Mouse (Mus musculus): ENCODE data around the gene Fam169b. TPM values are rescaled to one million over a fixed set of nuclear protein-coding genes. Genes with fewer than 3 reads are reported as not detected.

Fam169b gene
- polyA plus RNA-seq, 1 experiment from 2014 or later = 0.33 TPM

DNA sequence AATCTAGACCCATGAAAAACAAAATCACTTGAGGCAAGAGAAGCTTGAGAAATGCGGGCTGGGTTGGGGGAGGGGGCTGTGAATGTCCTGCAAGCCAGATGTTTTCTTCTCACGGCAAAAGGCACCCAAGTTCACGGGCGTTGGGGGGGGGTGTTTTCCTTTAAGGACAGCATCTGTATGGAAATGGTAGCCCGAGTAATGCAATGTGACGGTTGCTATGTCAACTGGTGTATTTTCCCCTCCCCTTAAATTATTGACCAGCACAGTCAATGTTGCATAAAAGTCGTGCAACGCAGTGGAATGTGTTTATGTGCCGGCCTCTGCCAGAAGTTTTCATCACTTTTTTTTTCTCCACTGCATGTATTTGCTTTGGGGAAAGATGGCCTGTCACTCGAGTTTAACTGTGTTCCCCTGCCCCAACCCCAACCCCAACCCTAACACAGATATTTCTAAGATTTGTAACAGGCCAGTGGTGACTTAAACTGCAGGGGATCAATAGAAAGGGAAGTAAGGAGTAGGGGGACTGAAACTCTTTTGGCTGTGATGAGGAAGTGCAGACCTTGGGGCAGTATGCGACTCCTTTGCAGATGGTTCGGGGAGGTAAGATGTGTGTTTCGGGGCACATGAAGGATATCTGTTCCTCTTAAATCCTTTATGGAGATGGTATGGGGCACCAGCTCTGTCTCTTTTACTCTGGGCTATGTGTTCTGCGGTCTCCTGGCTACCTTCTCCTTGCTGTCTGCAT, 39.6 kb downstream of the Fam169b start:
- ATAC-seq (ENCODE audit: low FRiP score, low read depth) = no peak

DNA sequence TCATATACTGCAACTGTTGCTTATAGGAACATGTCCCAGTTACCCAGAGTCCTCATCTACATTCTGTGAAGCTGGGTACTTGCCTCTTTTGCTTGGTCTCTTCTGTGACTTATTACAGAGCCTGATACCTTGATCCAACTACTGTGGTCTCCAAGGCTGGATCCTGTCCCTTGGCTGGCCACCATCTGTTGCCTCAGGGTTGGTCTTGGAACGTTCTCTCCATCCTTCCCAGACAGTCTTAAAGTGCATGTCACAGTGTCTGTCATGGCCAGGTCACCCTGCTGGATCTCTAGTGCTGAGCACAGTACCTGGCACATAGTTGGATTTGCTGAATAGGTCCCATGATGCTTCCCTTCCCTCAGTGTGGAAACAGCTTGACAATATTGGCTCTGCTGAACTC, 40.6 kb downstream of the Fam169b start:
- no peaks in the 10 kb centered on the region for H3K27me3 ChIP-seq (replicated peaks)
- H3K4me3 ChIP-seq = no peak overlapping the region
- H3K4me1 ChIP-seq = no peaks in the 10 kb centered on the region
- no peak for ATAC-seq (ENCODE audit: low FRiP score, low read depth)
- H3K9me3 ChIP-seq = no peaks in the 10 kb centered on the region
- H3K9ac ChIP-seq = no peak overlapping the region
- no peaks in the 10 kb centered on the region for H3K36me3 ChIP-seq
- H3K4me2 ChIP-seq (replicated peaks) = no peak overlapping the region
- WGBS = 73% methylated on average over 1 of the region's 1 CpGs
- no peak overlapping the region for H3K27ac ChIP-seq

More for the DNA sequence above, 39.6 kb downstream of the Fam169b start:
- Histone ChIP-seq H3K27me3 (replicated peaks) (no peaks in the 10 kb centered on the region), H3K9ac (no peak overlapping the region), H3K4me3 (no peak overlapping the region), H3K36me3 (no peaks in the 10 kb centered on the region), H3K27ac (no peak overlapping the region), H3K4me2 (replicated peaks) (no peak overlapping the region), H3K9me3 (no peaks in the 10 kb centered on the region), H3K4me1 (no peaks in the 10 kb centered on the region)
- 67% methylated on average over 14 of the region's 14 CpGs for WGBS

DNA sequence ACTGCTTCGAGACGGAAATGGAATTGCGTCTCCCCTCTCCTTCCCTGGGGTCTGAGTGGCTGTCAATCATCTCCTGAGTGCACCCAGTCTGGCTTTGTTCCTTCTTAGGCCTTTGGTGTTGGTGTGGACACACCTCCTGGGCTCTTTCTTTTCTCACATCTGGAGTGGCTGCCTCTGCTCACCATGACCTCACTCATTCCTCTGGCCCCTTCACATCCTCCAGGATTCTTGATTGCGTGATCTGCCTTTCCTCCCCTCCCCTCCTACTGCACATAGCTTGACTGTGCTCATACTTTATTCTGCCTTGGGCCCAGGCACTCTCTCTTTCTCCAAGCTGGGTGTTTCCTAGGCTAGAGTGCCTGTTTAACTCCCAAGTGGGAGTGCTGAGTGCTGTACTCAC, 41.4 kb downstream of the Fam169b start:
- H3K9me3 ChIP-seq = no peaks in the 10 kb centered on the region
- no peaks in the 10 kb centered on the region for H3K27me3 ChIP-seq (replicated peaks)
- H3K4me1 ChIP-seq = no peaks in the 10 kb centered on the region
- no peak overlapping the region for H3K9ac ChIP-seq
- no peak overlapping the region for H3K4me2 ChIP-seq (replicated peaks)
- H3K36me3 ChIP-seq = no peaks in the 10 kb centered on the region
- no peak overlapping the region for H3K27ac ChIP-seq
- H3K4me3 ChIP-seq = no peak overlapping the region
- 87% methylated on average over 4 of the region's 4 CpGs for WGBS
- no peak for ATAC-seq (ENCODE audit: low FRiP score, low read depth)

DNA sequence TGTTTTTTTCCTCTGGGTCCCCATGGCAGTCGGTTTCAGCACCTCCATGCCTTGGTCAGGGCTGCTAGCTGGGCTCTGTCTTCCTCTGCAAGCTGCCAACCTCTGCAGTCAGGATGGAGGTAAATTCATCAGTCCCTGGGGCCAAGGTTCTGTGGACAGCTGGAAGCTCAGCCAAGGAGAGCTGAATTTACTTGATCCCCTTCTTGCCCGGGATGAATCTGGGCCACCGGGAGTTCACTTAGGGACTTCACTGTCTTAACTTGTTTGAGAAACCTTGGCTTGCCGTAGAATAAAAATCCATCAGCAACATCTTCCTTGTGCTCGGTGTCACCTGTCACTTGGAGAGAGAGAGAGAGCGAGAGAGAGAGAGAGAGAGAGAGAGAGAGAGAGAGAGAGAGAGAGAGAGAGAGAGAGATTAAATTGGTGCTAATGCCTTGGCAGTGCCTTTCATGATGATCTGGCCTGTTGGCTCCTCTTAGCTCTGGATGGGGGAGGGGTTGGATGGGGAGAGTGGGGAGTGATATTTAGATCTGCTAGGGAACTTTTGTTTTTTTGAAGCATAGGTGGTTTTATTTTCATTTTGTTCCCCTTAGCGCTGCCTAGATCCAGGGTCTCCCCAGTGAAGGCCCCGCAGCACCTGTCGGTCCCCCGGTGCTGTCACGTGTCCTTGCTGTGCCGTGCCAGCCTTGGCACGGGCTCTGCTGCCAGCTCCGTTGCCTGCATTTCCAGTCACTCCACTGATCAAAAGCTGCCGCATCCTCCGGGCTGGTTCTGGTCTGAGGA, 44.6 kb downstream of the Fam169b start:
- H3K4me1 ChIP-seq = no peaks in the 10 kb centered on the region
- WGBS = 90% methylated on average over 16 of the region's 16 CpGs
- H3K36me3 ChIP-seq = no peaks in the 10 kb centered on the region
- no peak overlapping the region for H3K4me3 ChIP-seq
- no peaks in the 10 kb centered on the region for H3K9me3 ChIP-seq
- no peak for ATAC-seq (ENCODE audit: low FRiP score, low read depth)
- H3K27me3 ChIP-seq (replicated peaks) = no peaks in the 10 kb centered on the region
- no peak overlapping the region for H3K9ac ChIP-seq
- H3K27ac ChIP-seq = no peak overlapping the region
- no peak overlapping the region for H3K4me2 ChIP-seq (replicated peaks)

DNA sequence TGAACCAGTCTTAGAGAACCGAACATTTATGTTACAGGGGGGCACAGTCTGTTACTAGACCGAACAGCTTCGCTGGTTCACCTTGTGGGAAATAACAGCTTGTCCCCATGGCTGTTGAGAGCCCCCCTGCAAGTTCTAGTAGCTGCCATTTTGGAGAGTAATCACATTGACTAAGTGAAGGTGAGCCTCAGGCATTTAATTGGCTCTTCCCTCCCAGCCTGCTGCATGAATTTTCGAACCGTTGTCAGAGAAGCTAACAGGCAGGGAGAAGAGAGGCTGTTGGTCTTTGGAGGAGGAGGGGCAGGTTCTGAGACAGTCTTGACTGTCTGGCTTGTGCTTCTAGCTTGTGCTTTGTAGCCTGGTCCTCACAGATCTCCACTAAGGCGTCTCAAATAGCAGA, 45.3 kb downstream of the Fam169b start:
- no peaks in the 10 kb centered on the region for H3K27me3 ChIP-seq (replicated peaks)
- H3K9ac ChIP-seq = no peak overlapping the region
- H3K27ac ChIP-seq = no peak overlapping the region
- H3K4me3 ChIP-seq = no peak overlapping the region
- H3K4me1 ChIP-seq = no peaks in the 10 kb centered on the region
- 68% methylated on average over 6 of the region's 6 CpGs for WGBS
- no peaks in the 10 kb centered on the region for H3K9me3 ChIP-seq
- H3K36me3 ChIP-seq = no peaks in the 10 kb centered on the region
- ATAC-seq (ENCODE audit: low FRiP score, low read depth) = no peak
- no peak overlapping the region for H3K4me2 ChIP-seq (replicated peaks)

DNA sequence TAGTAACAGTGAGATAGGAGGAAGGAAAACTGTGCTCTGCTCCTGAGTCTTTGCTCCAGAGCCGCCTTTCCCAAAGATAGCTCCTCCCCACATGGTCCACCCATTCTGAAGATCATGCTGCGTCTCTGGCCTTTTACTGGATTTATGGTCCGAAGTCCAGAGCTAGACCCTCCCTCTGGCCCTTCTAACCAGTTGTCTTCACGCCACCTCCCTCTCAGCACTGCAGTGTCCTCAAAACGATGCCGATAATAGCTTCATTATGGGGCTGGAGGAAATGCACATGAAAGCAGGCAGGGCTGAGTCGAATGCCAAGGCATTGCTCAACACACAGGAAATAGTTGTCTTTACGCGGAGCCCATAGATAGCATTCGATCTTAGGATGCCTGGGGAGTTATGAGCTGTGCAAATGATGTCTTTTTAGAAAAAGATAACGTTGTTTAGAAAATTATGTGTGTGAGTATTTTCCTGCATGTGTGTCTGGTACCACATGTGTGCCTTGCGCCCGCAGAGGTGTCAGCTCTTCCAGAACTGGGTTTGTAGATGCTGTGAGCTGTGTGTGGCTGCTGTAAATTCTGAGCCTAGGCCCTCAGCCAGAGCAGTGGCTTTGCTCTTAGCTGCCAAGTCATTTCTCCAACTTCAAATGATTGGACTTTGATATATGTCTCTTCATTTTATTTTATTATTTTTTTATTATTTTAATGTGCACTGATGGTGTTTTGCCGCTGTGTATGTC, 46.6 kb downstream of the Fam169b start:
- H3K9ac ChIP-seq = no peak overlapping the region
- 73% methylated on average over 14 of the region's 14 CpGs for WGBS
- H3K27me3 ChIP-seq (replicated peaks) = no peaks in the 10 kb centered on the region
- no peak for ATAC-seq (ENCODE audit: low FRiP score, low read depth)
- no peak overlapping the region for H3K4me2 ChIP-seq (replicated peaks)
- H3K4me1 ChIP-seq = no peaks in the 10 kb centered on the region
- no peak overlapping the region for H3K4me3 ChIP-seq
- no peak overlapping the region for H3K27ac ChIP-seq
- no peaks in the 10 kb centered on the region for H3K9me3 ChIP-seq
- no peaks in the 10 kb centered on the region for H3K36me3 ChIP-seq

DNA sequence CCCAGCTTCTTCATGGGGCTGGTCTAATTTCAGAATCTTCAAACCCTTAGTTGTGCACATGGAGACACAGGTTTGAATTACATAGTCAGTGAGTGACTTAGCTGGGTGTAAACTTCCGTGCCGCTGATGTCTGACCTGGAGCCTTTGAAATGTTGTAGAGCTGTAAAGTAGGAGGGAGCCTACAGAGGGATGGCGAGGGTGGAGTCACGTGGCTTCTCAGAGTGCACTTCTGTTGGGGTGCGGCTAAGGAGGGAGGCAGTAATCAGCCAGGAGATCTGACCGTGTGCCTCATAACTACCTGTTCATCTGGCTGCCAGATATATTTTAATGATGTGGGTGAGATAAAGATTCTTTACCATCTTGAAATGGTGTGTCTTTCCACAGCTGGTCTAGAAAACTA, 49.4 kb downstream of the Fam169b start:
- Histone ChIP-seq H3K9ac (no peak overlapping the region), H3K9me3 (no peaks in the 10 kb centered on the region), H3K36me3 (no peaks in the 10 kb centered on the region), H3K27me3 (replicated peaks) (no peaks in the 10 kb centered on the region), H3K27ac (no peak overlapping the region), H3K4me1 (no peaks in the 10 kb centered on the region), H3K4me3 (no peak overlapping the region), H3K4me2 (replicated peaks) (no peak overlapping the region)
- WGBS = 64% methylated on average over 6 of the region's 6 CpGs
- no peak for ATAC-seq (ENCODE audit: low FRiP score, low read depth)

DNA sequence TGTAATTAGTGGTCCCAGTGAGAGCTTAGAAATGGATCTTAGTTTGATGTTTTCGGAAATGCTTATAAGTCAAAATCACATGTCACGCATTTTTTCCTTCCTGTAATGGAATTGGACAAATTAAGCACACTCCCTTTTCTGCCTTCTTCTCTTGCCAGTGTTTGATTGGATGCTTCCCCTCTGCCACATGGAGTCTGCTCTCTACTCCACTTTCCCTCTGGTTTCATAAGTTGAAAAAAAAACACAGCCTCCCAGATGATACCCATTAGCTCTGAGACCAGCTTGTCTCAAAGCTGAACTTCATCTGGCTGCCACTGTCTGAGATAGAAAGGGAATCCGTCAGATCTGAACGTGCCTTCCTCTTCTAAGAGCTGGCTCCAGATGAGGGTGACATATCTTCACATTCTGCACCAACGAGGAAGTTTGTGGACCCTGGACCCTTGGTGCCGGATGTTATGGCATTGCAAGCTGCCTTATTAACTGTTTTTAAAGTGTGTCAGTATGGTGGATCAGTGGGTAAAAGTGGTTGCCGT, 52.6 kb downstream of the Fam169b start:
- Histone ChIP-seq H3K4me3 (no peak overlapping the region), H3K27me3 (replicated peaks) (no peaks in the 10 kb centered on the region), H3K9me3 (no peaks in the 10 kb centered on the region), H3K27ac (no peak overlapping the region), H3K4me2 (replicated peaks) (no peak overlapping the region), H3K4me1 (no peaks in the 10 kb centered on the region), H3K9ac (no peak overlapping the region), H3K36me3 (no peaks in the 10 kb centered on the region)
- 85% methylated on average over 7 of the region's 7 CpGs for WGBS
- ATAC-seq (ENCODE audit: low FRiP score, low read depth) = no peak

DNA sequence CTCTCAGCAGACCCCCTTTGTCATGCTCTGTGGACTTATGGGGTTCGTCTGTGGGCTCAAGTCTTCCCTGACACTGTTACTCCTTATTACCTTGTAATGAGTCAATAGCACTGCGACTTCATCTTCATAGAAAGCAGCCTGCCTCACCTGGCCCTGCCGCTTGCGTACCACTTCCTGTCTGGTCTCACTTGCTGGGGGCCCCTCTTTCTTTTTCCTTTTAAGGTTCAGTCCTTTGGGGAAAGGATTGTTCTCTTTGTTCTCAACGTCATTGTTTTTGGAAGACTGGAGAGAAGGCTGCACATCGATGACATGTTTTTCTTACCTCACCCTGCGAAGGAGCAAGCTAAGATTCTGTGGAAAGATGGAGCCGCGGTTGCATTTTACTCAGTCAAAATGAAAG, 55.4 kb downstream of the Fam169b start:
- Histone ChIP-seq H3K27ac (no peak overlapping the region), H3K4me3 (no peak overlapping the region), H3K4me2 (replicated peaks) (no peak overlapping the region), H3K36me3 (no peaks in the 10 kb centered on the region), H3K4me1 (no peaks in the 10 kb centered on the region), H3K9ac (no peak overlapping the region), H3K9me3 (no peaks in the 10 kb centered on the region), H3K27me3 (replicated peaks) (no peaks in the 10 kb centered on the region)
- ATAC-seq (ENCODE audit: low FRiP score, low read depth) = no peak
- 84% methylated on average over 9 of the region's 9 CpGs for WGBS

DNA sequence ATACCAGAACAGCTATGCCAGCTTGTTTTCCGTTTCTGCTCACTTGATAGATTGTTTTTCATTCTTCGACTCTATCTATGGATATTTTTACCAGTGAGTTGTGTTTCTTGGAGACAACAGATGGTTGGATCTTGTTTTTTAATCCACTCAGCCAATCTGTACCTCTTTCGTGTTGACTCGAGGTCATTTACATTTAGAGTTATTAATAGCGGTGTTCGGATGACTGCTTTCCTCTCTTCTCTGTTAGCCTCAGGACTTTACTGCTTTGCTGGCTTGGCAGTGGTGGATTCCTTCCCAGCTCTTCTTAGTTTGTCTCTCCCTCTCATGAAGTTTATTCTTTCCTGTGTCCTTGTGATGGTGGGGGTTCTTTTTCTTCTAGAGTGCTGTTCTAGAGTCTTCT, 59.2 kb downstream of the Fam169b start:
- Histone ChIP-seq H3K9ac (no peak overlapping the region), H3K27me3 (replicated peaks) (no peaks in the 10 kb centered on the region), H3K4me3 (no peak overlapping the region), H3K4me2 (replicated peaks) (no peak overlapping the region), H3K27ac (no peak overlapping the region), H3K9me3 (no peaks in the 10 kb centered on the region), H3K4me1 (no peaks in the 10 kb centered on the region), H3K36me3 (no peaks in the 10 kb centered on the region)
- WGBS = 92% methylated on average over 6 of the region's 6 CpGs
- ATAC-seq (ENCODE audit: low FRiP score, low read depth) = no peak

DNA sequence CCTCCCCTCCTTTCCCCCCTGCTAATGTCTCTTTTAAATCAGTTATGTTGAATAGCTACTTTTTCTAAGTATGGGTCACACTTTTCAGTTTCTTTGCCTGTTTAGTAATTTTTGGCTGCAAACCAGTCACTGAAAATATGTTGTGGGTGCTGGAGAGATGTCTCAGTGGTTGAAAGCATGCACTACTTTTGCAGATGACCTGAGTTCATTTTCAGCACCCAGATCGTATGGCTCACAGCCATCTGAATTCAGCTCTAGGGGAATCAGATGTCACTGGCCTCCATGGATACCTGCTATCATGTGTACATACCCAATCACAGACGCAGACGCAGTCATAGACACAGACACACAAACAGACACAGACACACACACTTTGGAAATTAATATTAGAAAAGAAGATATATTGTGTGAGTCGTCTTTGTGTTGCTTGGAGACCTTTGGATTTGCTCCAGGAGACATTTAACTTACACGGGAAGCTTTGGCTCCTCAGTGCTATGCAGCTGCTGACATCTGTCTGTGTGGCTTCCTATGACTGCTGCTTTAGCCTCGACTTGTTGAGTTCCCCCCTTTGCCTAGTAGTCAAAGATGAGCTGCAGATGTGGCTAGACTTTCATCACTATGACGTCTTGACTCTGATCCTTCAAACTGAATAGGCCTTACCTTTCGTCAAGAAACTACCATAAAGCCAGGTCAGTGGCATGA, 63.6 kb downstream of the Fam169b start:
- Histone ChIP-seq H3K4me3 (no peak overlapping the region), H3K9ac (no peak overlapping the region), H3K4me2 (replicated peaks) (no peak overlapping the region), H3K27ac (no peak overlapping the region), H3K9me3 (no peaks in the 10 kb centered on the region), H3K27me3 (replicated peaks) (no peaks in the 10 kb centered on the region), H3K4me1 (no peaks in the 10 kb centered on the region), H3K36me3 (no peaks in the 10 kb centered on the region)
- 86% methylated on average over 8 of the region's 8 CpGs for WGBS
- ATAC-seq (ENCODE audit: low FRiP score, low read depth) = no peak

DNA sequence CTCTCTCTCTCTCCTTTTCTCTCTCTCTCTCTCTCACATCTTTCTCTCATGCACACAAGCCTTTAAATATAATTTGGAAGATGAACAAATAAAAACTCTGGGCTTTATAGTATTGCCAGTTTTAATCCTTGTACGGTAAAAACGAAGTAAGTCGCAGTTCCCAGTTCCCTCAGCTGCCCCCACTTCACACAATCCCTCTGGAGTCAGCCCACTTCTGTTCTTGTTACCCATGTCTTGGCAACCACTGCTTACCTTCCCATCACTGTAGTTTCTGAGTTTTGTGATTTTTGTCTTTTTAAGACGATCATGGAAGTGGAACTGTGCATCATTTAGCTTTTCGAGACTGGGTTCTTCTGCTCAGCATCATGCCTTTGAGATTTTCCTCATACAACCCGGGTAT, 65.0 kb downstream of the Fam169b start:
- Histone ChIP-seq H3K9me3 (no peaks in the 10 kb centered on the region), H3K27me3 (replicated peaks) (no peaks in the 10 kb centered on the region), H3K4me1 (no peaks in the 10 kb centered on the region), H3K27ac (no peak overlapping the region), H3K9ac (no peak overlapping the region), H3K4me3 (no peak overlapping the region), H3K36me3 (no peaks in the 10 kb centered on the region), H3K4me2 (replicated peaks) (no peak overlapping the region)
- no peak for ATAC-seq (ENCODE audit: low FRiP score, low read depth)
- WGBS = 63% methylated on average over 6 of the region's 6 CpGs

All from neural tube, embryonic 12.5 days (tissue).